Mouse (Mus musculus): ENCODE results near the gene Myh10. TPM values are rescaled to one million over a fixed set of nuclear protein-coding genes. Genes with fewer than 3 reads are reported as not detected.

The Myh10 gene
- 115 and 145 TPM in 2 replicates for polyA plus RNA-seq (2014; fragmentation: Nextera tagmentation; extraction: Ambion mirVana)

DNA sequence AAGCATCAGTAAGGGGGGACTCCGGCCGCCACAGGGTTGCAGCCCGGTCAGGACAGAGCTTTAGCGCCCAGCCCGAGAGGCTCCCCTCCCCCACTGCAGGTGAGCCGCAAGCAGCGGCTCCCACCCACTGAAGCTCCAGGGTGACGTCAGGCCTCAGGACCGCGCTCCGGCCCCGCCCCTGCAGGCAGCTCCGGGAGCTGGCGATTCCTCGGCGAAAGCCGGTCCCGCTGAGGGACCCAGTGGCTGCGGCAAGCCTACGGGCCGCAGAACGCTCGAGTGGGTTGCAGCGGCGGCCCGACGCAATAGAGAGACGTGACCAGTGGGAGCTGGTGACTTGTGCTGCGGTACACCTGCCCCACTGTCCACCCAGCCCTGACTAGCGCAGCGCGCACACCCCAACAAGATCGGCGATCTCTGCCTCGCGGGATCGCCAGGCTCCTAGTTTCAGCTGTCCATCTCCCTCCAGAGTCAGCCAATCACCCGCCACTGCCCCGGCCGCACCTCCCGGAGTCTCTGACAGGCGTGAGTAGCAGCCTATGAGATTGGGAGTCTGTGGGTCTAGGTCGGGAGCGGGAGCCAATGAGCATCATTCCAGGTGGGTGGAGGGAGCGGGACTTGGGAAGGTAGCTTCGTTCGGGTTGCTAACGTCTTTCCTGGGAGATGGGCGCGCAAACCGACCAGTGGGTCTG, at the start of gene Myh10:
TSS of gene Myh10 (plus strand) at position 239 of the 689 bp plus-strand sequence.
- Histone ChIP-seq H3K9me3 (ENCODE audit: control insufficient read depth, low read length) (no peaks in the 10 kb centered on the region), H3K4me1 (ENCODE audit: control insufficient read depth, insufficient read depth, low read length) (peaks cover 11% of the 10 kb centered on the region), H3K27me3 (ENCODE audit: control insufficient read depth, insufficient read depth, low read length) (no peaks in the 10 kb centered on the region), H3K9ac (ENCODE audit: low read depth, low read length) (peak within 1 kb of the TSS; percentile 91), H3K27ac (ENCODE audit: low read depth, low read length) (peak within 1 kb of the TSS; percentile 95), H3K4me2 (replicated peaks; ENCODE audit: low read depth, low read length) (peak within 1 kb of the TSS; percentile 88), H3K36me3 (ENCODE audit: control insufficient read depth, insufficient read depth, low read length) (no peaks in the 10 kb centered on the region), H3K4me3 (ENCODE audit: low read length) (peak within 1 kb of the TSS; percentile 82)
- ATAC-seq (ENCODE audit: low FRiP score, low TSS enrichment): peak; percentile 99
- WGBS: 0% methylated on average over 50 of the region's 51 CpGs

DNA sequence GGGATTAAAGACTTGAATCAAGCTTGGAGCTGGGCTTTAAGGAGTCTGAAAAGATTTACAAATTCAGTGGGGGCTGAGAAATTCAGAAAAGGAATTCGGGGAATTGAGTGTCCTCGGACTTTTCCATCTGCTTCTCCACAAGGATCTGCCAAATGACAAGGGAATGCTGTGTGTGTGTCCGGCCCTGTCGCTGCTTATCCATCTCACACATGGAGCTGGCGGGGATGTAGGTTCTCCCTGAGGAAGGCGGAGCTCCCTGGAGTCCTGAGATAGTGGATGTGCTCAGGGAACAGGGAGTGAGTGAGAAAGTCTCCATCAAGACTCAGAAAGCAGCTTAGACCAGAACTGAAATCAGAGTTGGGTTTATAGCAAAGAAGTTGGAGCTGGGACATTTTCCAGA, 46.6 kb upstream of the Myh10 start:
- Histone ChIP-seq H3K9ac (ENCODE audit: low read depth, low read length) (no peak overlapping the region), H3K27me3 (ENCODE audit: control insufficient read depth, insufficient read depth, low read length) (no peaks in the 10 kb centered on the region), H3K9me3 (ENCODE audit: control insufficient read depth, low read length) (no peaks in the 10 kb centered on the region), H3K27ac (ENCODE audit: low read depth, low read length) (no peak overlapping the region), H3K36me3 (ENCODE audit: control insufficient read depth, insufficient read depth, low read length) (no peaks in the 10 kb centered on the region), H3K4me3 (ENCODE audit: low read length) (no peak overlapping the region), H3K4me1 (ENCODE audit: control insufficient read depth, insufficient read depth, low read length) (0 out of 2 replicates have a peak, but pooled peaks cover 9% of the 10 kb centered on the region), H3K4me2 (replicated peaks; ENCODE audit: low read depth, low read length) (no peak overlapping the region)
- ATAC-seq (ENCODE audit: low FRiP score, low TSS enrichment): no peak
- 71% methylated on average over 6 of the region's 6 CpGs for WGBS

DNA sequence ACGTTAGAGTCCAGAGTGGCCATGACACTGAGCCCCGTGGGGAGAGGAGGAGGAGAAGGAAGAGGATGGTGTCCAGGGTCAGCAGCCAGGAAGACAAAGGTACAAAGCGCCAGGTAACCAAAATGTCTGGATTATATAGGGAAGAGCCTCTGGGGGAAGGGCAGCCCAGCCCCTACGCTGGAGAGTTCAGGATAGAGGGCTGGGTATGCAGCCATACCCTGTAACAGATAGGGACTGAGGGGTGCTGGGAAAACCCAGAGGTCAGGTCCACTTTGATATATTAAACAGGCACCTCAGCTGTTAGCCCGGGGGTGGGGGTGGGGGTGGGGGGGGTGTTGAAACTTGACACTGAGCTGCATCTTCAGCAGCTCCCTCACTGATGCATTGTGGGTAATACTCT, 43.6 kb upstream of the Myh10 start:
- 49% methylated on average over 5 of the region's 5 CpGs for WGBS
- Histone ChIP-seq H3K4me3 (ENCODE audit: low read length) (no peak overlapping the region), H3K4me2 (replicated peaks; ENCODE audit: low read depth, low read length) (no peak overlapping the region), H3K9ac (ENCODE audit: low read depth, low read length) (no peak overlapping the region), H3K9me3 (ENCODE audit: control insufficient read depth, low read length) (no peaks in the 10 kb centered on the region), H3K27ac (ENCODE audit: low read depth, low read length) (no peak overlapping the region), H3K4me1 (ENCODE audit: control insufficient read depth, insufficient read depth, low read length) (0 out of 2 replicates have a peak, but pooled peaks cover 9% of the 10 kb centered on the region), H3K27me3 (ENCODE audit: control insufficient read depth, insufficient read depth, low read length) (no peaks in the 10 kb centered on the region), H3K36me3 (ENCODE audit: control insufficient read depth, insufficient read depth, low read length) (no peaks in the 10 kb centered on the region)
- 0 out of 2 replicates have a peak, but pooled peaks have one; percentile 49 for ATAC-seq (ENCODE audit: low FRiP score, low TSS enrichment)

DNA sequence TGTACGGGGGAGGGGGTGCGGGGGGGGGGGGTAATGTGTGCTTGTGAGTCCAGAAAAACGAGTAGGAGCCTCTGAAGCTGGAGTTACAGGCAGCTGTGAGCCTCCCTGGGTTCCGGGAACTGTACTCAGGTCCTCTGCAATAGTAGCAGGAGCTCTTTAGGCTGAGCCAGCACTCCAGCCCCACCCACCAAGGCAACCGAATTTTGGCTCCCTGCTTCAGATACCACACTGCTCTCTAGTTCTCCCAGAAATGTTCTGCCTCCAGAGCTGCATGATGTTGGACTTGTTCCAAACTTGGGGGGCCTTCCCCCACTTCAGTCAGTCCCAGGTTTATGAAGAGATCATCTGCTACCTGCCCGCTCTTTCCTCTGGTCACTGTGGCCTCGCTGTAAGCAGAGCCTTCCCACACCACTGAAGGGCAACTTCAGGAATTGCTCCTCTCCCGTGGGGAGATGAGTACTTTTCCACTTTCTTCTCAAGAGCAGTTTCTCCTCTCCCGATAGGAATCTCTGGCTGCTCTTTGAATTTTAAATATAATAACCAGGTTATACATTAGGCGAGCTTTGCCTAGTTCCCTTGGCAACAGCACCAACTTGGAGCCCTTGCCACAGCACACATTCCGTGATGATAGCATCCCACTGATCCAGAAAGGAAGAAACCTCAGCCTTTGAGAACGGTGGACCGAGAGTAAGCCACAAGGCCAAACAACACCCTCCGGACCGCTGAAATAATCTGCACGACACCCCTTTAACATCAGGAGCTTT, 42.8 kb upstream of the Myh10 start:
- no peak overlapping the region for H3K4me3 ChIP-seq (ENCODE audit: low read length)
- H3K4me1 ChIP-seq (ENCODE audit: control insufficient read depth, insufficient read depth, low read length): 0 out of 2 replicates have a peak, but pooled peaks cover 9% of the 10 kb centered on the region
- ATAC-seq (ENCODE audit: low FRiP score, low TSS enrichment): no peak
- H3K9me3 ChIP-seq (ENCODE audit: control insufficient read depth, low read length): no peaks in the 10 kb centered on the region
- H3K36me3 ChIP-seq (ENCODE audit: control insufficient read depth, insufficient read depth, low read length): no peaks in the 10 kb centered on the region
- no peak overlapping the region for H3K4me2 ChIP-seq (replicated peaks; ENCODE audit: low read depth, low read length)
- 70% methylated on average over 15 of the region's 16 CpGs for WGBS
- H3K27ac ChIP-seq (ENCODE audit: low read depth, low read length): 0 out of 2 replicates have a peak overlapping the region, but pooled peaks have one; percentile 21
- H3K27me3 ChIP-seq (ENCODE audit: control insufficient read depth, insufficient read depth, low read length): no peaks in the 10 kb centered on the region
- no peak overlapping the region for H3K9ac ChIP-seq (ENCODE audit: low read depth, low read length)

DNA sequence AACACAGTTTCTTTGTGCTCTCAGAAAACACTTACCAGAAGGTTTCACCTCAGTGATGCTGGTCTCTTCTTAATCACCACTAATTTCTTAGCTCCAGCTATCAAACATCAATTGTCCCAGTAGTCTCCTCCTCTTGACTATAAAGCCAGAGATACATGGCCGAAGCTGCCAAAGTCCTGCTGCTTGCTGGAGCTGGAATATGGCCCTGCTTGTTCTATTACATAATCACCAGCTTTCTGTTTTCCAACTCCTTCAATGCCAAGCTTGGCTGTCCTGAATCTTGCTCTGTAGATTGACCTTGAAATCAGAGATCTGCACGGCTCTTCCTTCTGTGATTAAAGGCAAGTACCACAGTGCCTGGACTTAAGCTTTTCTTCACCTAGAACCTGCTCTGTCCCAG, 39.8 kb upstream of the Myh10 start:
- Histone ChIP-seq H3K9ac (ENCODE audit: low read depth, low read length) (no peak overlapping the region), H3K9me3 (ENCODE audit: control insufficient read depth, low read length) (no peaks in the 10 kb centered on the region), H3K4me2 (replicated peaks; ENCODE audit: low read depth, low read length) (no peak overlapping the region), H3K27ac (ENCODE audit: low read depth, low read length) (no peak overlapping the region), H3K27me3 (ENCODE audit: control insufficient read depth, insufficient read depth, low read length) (no peaks in the 10 kb centered on the region), H3K4me3 (ENCODE audit: low read length) (no peak overlapping the region), H3K4me1 (ENCODE audit: control insufficient read depth, insufficient read depth, low read length) (peaks cover 5% of the 10 kb centered on the region; the same call in 1 of the 2 replicates), H3K36me3 (ENCODE audit: control insufficient read depth, insufficient read depth, low read length) (no peaks in the 10 kb centered on the region)
- no peak for ATAC-seq (ENCODE audit: low FRiP score, low TSS enrichment)
- WGBS: 86% methylated on average over 2 of the region's 2 CpGs

DNA sequence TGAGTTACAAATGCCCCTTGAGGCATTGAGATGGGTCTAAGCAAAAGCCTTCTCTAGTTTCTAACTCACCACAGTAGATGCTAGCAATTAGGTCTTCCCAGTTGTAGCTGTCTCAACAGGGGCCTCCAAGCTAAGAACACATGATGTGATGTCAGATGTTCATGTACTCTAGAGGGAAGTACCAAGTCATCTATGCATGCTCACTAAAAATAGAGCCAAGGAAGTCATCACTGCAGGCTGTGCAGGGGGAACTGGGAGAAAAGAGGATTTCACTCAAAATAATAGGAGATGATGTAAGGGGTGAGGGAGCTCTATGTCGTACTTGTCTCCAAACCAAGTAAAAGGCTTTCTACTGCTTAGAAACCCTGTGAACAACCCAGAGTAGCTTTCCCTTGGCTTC, 35.8 kb upstream of the Myh10 start:
- H3K36me3 ChIP-seq (ENCODE audit: control insufficient read depth, insufficient read depth, low read length): no peaks in the 10 kb centered on the region
- H3K9ac ChIP-seq (ENCODE audit: low read depth, low read length): no peak overlapping the region
- H3K27me3 ChIP-seq (ENCODE audit: control insufficient read depth, insufficient read depth, low read length): no peaks in the 10 kb centered on the region
- 87% methylated on average over 1 of the region's 1 CpGs for WGBS
- ATAC-seq (ENCODE audit: low FRiP score, low TSS enrichment): no peak
- no peaks in the 10 kb centered on the region for H3K9me3 ChIP-seq (ENCODE audit: control insufficient read depth, low read length)
- H3K4me1 ChIP-seq (ENCODE audit: control insufficient read depth, insufficient read depth, low read length): peaks cover 10% of the 10 kb centered on the region; the same call in 1 of the 2 replicates
- H3K4me3 ChIP-seq (ENCODE audit: low read length): no peak overlapping the region
- no peak overlapping the region for H3K4me2 ChIP-seq (replicated peaks; ENCODE audit: low read depth, low read length)
- peak overlapping the region; percentile 47; the same call in 1 of the 2 replicates for H3K27ac ChIP-seq (ENCODE audit: low read depth, low read length)

DNA sequence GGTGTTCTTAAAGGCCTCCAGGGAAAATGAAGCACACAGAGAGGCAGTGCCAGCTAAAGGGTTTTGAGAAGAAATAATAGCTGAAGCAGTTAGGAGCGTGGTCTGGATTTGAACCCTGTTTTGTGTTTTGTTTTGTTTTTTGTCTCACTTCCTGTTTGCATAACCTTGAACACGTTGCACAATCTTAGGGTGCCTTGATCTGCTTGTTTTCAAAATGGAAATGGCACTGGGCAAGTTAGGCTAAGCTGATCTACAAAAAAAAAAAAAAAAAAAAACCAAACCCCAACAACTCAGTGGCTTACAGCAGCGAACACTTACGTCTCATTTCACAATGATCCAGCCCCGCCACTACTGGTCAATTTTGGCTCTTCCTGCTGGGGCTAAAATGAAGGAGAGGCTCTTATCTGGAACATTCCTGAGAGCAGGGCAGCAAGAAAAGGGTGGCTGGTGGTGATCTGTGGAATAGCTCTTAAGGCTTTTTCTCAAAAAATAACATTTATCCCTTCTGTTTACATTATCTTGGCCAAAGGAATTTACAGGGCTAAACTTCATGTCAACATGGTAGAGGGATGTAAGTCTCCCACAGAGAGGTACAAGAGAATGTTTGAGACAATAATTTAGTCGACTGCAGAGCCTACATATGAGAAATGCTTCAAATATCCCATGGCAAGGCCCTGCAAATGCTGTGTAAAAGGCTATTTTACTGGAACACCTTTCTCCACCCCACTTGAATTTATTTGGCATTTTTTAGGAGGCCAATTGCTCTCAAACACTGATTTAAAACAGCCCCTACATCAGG, 34.3 kb upstream of the Myh10 start:
- no peaks in the 10 kb centered on the region for H3K9me3 ChIP-seq (ENCODE audit: control insufficient read depth, low read length)
- 35% methylated on average over 6 of the region's 6 CpGs for WGBS
- H3K27me3 ChIP-seq (ENCODE audit: control insufficient read depth, insufficient read depth, low read length): no peaks in the 10 kb centered on the region
- no peaks in the 10 kb centered on the region for H3K36me3 ChIP-seq (ENCODE audit: control insufficient read depth, insufficient read depth, low read length)
- no peak overlapping the region for H3K4me2 ChIP-seq (replicated peaks; ENCODE audit: low read depth, low read length)
- H3K4me1 ChIP-seq (ENCODE audit: control insufficient read depth, insufficient read depth, low read length): peaks cover 10% of the 10 kb centered on the region; the same call in 1 of the 2 replicates
- no peak for ATAC-seq (ENCODE audit: low FRiP score, low TSS enrichment)
- H3K9ac ChIP-seq (ENCODE audit: low read depth, low read length): no peak overlapping the region
- no peak overlapping the region for H3K4me3 ChIP-seq (ENCODE audit: low read length)
- peak overlapping the region; percentile 63; the same call in 1 of the 2 replicates for H3K27ac ChIP-seq (ENCODE audit: low read depth, low read length)

DNA sequence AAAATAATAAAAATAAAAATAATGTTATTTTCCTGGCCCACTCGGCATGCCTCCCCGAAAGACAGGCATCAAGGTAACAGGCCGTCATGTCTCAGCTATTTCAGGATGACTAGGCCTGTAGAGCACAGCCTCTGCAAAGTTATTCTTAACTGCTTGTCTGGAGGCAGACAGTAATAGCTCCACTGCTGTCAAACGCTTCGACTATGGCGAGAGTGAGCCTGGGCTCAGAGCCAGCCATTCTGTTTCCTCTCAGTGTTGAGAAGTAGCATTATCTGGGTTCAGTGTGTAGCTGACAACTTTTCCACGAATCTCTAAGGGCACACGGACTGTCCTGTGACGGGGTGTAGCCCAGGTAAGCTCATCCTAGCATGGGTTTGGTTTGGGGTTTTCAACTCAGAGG, 33.5 kb upstream of the Myh10 start:
- Histone ChIP-seq H3K36me3 (ENCODE audit: control insufficient read depth, insufficient read depth, low read length) (no peaks in the 10 kb centered on the region), H3K9me3 (ENCODE audit: control insufficient read depth, low read length) (no peaks in the 10 kb centered on the region), H3K4me1 (ENCODE audit: control insufficient read depth, insufficient read depth, low read length) (peaks cover 10% of the 10 kb centered on the region; the same call in 1 of the 2 replicates), H3K9ac (ENCODE audit: low read depth, low read length) (no peak overlapping the region), H3K4me3 (ENCODE audit: low read length) (no peak overlapping the region), H3K27ac (ENCODE audit: low read depth, low read length) (peak overlapping the region; percentile 63; the same call in 1 of the 2 replicates), H3K4me2 (replicated peaks; ENCODE audit: low read depth, low read length) (no peak overlapping the region), H3K27me3 (ENCODE audit: control insufficient read depth, insufficient read depth, low read length) (no peaks in the 10 kb centered on the region)
- ATAC-seq (ENCODE audit: low FRiP score, low TSS enrichment): no peak
- WGBS: 53% methylated on average over 9 of the region's 9 CpGs
